In genomic region chr19:28834798-28835499, GRCm38 (mm10) we compare ENCODE assay signal across 8 mouse cellular contexts. TPM values are rescaled to one million over a fixed set of nuclear protein-coding genes. Genes with fewer than 3 reads are reported as not detected.
DNase-seq lines count a peak whose midpoint lies in the region; ATAC-seq and TF ChIP-seq lines count a peak whose summit lies in the region.

Gene Slc1a1 (plus strand): TSS chr19:28835049.

- peaks cover 27% of the 10 kb centered on the region for H3K27me3 ChIP-seq in intestine, embryonic 14.5 days (replicated peaks; ENCODE audit: control insufficient read depth, insufficient read depth, low read length)

- no peaks in the 10 kb centered on the region; the same call in none of the 2 replicates for H3K4me1 ChIP-seq in intestine, embryonic 14.5 days (replicated peaks; ENCODE audit: control insufficient read depth, insufficient read depth, low read length)

- intact Hi-C loops in gastrocnemius, adult 2 months (cut with DNase I): no loop called here
- intact Hi-C loops in left cerebral cortex, adult 2 months (cut with DNase I): loop anchor here (1.0 to 5.0 kb wide), 2 partner anchors 52 to 128 kb away; partner anchors contain the start of gene Plpp6

- peak within 1 kb of the TSS; percentile 27 for H3K9ac ChIP-seq in intestine, embryonic 14.5 days (ENCODE audit: low read length)

- DNase-seq in adrenal gland, adult 8-10 months: peak; percentile 13
- peak; percentile 78 to 81 for DNase-seq in cerebellum, postnatal 36 days
- DNase-seq in gastrocnemius, adult 2 months: peak; percentile 55
- DNase-seq in intestine, embryonic 14.5 days (ENCODE audit: low spot score): peak; percentile 73
- DNase-seq in left cerebral cortex, adult 2 months (ENCODE audit: extremely low spot score in 1 of 2, low spot score in 2 of 2): peak; percentile 83 to 87
- DNase-seq in lung, postnatal 25 days (ENCODE audit: low spot score): peak; percentile 43
- DNase-seq in right cerebral cortex, postnatal 10 days (ENCODE audit: low spot score in 2 of 2): peak; percentile 89
- DNase-seq in adipocyte (ENCODE audit: low spot score): no peak

- under 1% methylated on average over 68 of the region's 68 CpGs for WGBS in intestine, embryonic 14.5 days

- H3K4me2 ChIP-seq in intestine, embryonic 14.5 days (ENCODE audit: low read length): peak within 1 kb of the TSS; percentile 97

- peak within 1 kb of the TSS; percentile 80 for H3K4me3 ChIP-seq in gastrocnemius, adult 2 months
- H3K4me3 ChIP-seq in intestine, embryonic 14.5 days (ENCODE audit: low read depth, low read length): peak within 1 kb of the TSS; percentile 51
- H3K4me3 ChIP-seq in left cerebral cortex, adult 2 months: peak within 1 kb of the TSS; percentile 88

- H3K27ac ChIP-seq in gastrocnemius, adult 2 months: peak within 1 kb of the TSS; percentile 56
- H3K27ac ChIP-seq in intestine, embryonic 14.5 days (ENCODE audit: low read depth): no peak within 1 kb of the TSS
- peak within 1 kb of the TSS; percentile 90 for H3K27ac ChIP-seq in left cerebral cortex, adult 2 months

- peak; percentile 68 for ATAC-seq in intestine, embryonic 14.5 days (replicated peaks; ENCODE audit: low FRiP score, low TSS enrichment, low read depth)

- no peaks in the 10 kb centered on the region for H3K9me3 ChIP-seq in intestine, embryonic 14.5 days (ENCODE audit: control insufficient read depth, low read length)

- no peaks in the 10 kb centered on the region for H3K36me3 ChIP-seq in intestine, embryonic 14.5 days (ENCODE audit: control insufficient read depth, insufficient read depth, low read length)

- no peak for TF ChIP-seq CTCF in gastrocnemius, adult 2 months (IDR thresholded peaks at IDR 0.05)
- no peak; the same call in 1 of the 2 replicates for TF ChIP-seq CTCF in left cerebral cortex, adult 2 months (IDR thresholded peaks at IDR 0.05)

RNA-seq across cellular contexts. Expression of gene Slc1a1, which starts in this region (rescaled TPM):
- total RNA-seq in adrenal gland, adult 8-10 months (2022): 1 to 10 TPM; 1.4 to 2.4 (median 1.9) TPM
- total RNA-seq in gastrocnemius, adult 2 months (2021): 1 to 10 TPM; 1.3 to 4.2 TPM
- 0.41 and 0.62 TPM in 2 replicates for polyA plus RNA-seq in intestine, embryonic 14.5 days (2014; fragmentation: Nextera tagmentation; extraction: Ambion mirVana)
- 100 to 1,000 TPM; 111 to 112 TPM for total RNA-seq in left cerebral cortex, adult 2 months (2021)

Comparison
In these comparisons a context has a peak if more than half of its experiments do, and no peak if none do; other contexts are left out.
1. RNA of gene Slc1a1 (total RNA-seq): 111 to 112 TPM in left cerebral cortex, adult 2 months; 1.3 to 4.2 TPM in gastrocnemius, adult 2 months and 1.4 to 2.4 TPM in adrenal gland, adult 8-10 months; every median in the first group is over 10 times any median in the second.
2. Peak in DNase-seq, ATAC-seq, H3K4me3 ChIP-seq, H3K9ac ChIP-seq and H3K4me2 ChIP-seq in intestine, embryonic 14.5 days; RNA of the gene not detected or under 1 TPM.
3. Peak in every context shown above with its lines, with median percentiles within 50 percentile points of each other: H3K4me3 ChIP-seq.